Comparison of ENCODE assay signal across 18 mouse cellular contexts in the genomic region with DNA sequence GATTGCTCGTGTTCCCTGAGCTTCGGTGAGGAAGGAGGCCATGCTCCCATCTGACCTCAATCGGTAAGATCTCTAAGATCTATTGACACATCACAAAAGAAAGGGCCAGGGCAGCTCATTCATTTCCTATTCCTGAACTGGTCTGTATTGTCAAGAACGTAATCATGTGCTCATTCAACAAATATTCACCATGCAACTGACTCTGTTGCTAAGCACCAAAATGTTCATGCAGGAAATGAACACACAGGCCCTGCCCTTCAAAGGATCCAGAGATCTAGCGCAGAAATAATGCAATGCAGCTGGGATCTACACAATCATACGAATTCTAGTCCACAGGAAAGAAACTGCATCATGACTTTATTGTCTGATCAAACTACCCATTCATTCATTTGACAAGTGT.
DNase-seq lines count a peak whose midpoint lies in the region; ATAC-seq and TF ChIP-seq lines count a peak whose summit lies in the region.
"Had no signal": no experiment of that assay in that cellular context is flagged by ENCODE, and none has a peak within 500 bp of the region (broad histone marks: within the 10 kb centered on the region; RNA-seq: fewer than 3 reads in every experiment).

No protein-coding gene starts in this region.

- H3K27ac ChIP-seq in hindbrain, postnatal 0 days, result no peak overlapping the region
- no peak overlapping the region for H3K27ac ChIP-seq in hindbrain, embryonic 14.5 days
- peak overlapping the region; percentile 13; the same call in 1 of the 2 replicates for H3K27ac ChIP-seq in midbrain, embryonic 15.5 days
- H3K27ac ChIP-seq: embryonic facial prominence, embryonic 12.5 days; kidney, embryonic 15.5 days; neural tube, embryonic 13.5 days had no signal

- 17% methylated on average over 6 of the region's 6 CpGs for WGBS in hindbrain, postnatal 0 days
- 12% methylated on average over 6 of the region's 6 CpGs for WGBS in hindbrain, embryonic 14.5 days
- 16% methylated on average over 6 of the region's 6 CpGs for WGBS in midbrain, embryonic 15.5 days

- no peaks in the 10 kb centered on the region for H3K27me3 ChIP-seq in hindbrain, postnatal 0 days (ENCODE audit: insufficient read depth, low read length)
- no peaks in the 10 kb centered on the region for H3K27me3 ChIP-seq in hindbrain, embryonic 14.5 days (ENCODE audit: control insufficient read depth, insufficient read depth, low read length)
- no peaks in the 10 kb centered on the region for H3K27me3 ChIP-seq in midbrain, embryonic 15.5 days (replicated peaks)
- H3K27me3 ChIP-seq: embryonic facial prominence, embryonic 12.5 days; kidney, embryonic 15.5 days; neural tube, embryonic 13.5 days had no signal

- no peak overlapping the region for H3K4me3 ChIP-seq in hindbrain, postnatal 0 days (ENCODE audit: low read length)
- no peak overlapping the region for H3K4me3 ChIP-seq in hindbrain, embryonic 14.5 days (replicated peaks; ENCODE audit: low read length)
- H3K4me3 ChIP-seq in midbrain, embryonic 15.5 days, result no peak overlapping the region
- H3K4me3 ChIP-seq: embryonic facial prominence, embryonic 12.5 days; kidney, embryonic 15.5 days; neural tube, embryonic 13.5 days had no signal

- H3K36me3 ChIP-seq in hindbrain, postnatal 0 days (ENCODE audit: insufficient read depth, low read length), result no peaks in the 10 kb centered on the region
- H3K36me3 ChIP-seq in hindbrain, embryonic 14.5 days (replicated peaks; ENCODE audit: control insufficient read depth, insufficient read depth), result no peaks in the 10 kb centered on the region
- no peaks in the 10 kb centered on the region for H3K36me3 ChIP-seq in midbrain, embryonic 15.5 days (replicated peaks)
- H3K36me3 ChIP-seq: embryonic facial prominence, embryonic 12.5 days; kidney, embryonic 15.5 days; neural tube, embryonic 13.5 days had no signal

- H3K9me3 ChIP-seq in hindbrain, postnatal 0 days (ENCODE audit: low read length), result no peaks in the 10 kb centered on the region
- H3K9me3 ChIP-seq in hindbrain, embryonic 14.5 days (ENCODE audit: control insufficient read depth, low read length), result no peaks in the 10 kb centered on the region
- H3K9me3 ChIP-seq in midbrain, embryonic 15.5 days, result no peaks in the 10 kb centered on the region
- H3K9me3 ChIP-seq: embryonic facial prominence, embryonic 12.5 days; kidney, embryonic 15.5 days; neural tube, embryonic 13.5 days had no signal

- H3K9ac ChIP-seq in hindbrain, postnatal 0 days (replicated peaks; ENCODE audit: low read length), result no peak overlapping the region
- H3K9ac ChIP-seq in hindbrain, embryonic 14.5 days, result no peak overlapping the region
- no peak overlapping the region for H3K9ac ChIP-seq in midbrain, embryonic 15.5 days
- H3K9ac ChIP-seq: embryonic facial prominence, embryonic 12.5 days; kidney, embryonic 15.5 days; neural tube, embryonic 13.5 days had no signal

- no peak overlapping the region for H3K4me2 ChIP-seq in hindbrain, postnatal 0 days (ENCODE audit: low read depth, low read length)
- H3K4me2 ChIP-seq in hindbrain, embryonic 14.5 days (replicated peaks), result no peak overlapping the region
- no peak overlapping the region for H3K4me2 ChIP-seq in midbrain, embryonic 15.5 days
- H3K4me2 ChIP-seq: embryonic facial prominence, embryonic 12.5 days; kidney, embryonic 15.5 days; liver, embryonic 11.5 days; neural tube, embryonic 13.5 days had no signal

- peak; percentile 26 for DNase-seq in hindbrain, postnatal 0 days (ENCODE audit: low spot score)
- no peak for DNase-seq in hindbrain, embryonic 14.5 days (ENCODE audit: low spot score)
- DNase-seq in embryo, embryonic 10.5 days (ENCODE audit: low spot score), result peak; percentile 29
- peak; percentile 52 for DNase-seq in forelimb bud, embryonic 11.5 days (ENCODE audit: low read depth, low spot score)
- DNase-seq in left cerebral cortex, adult 11 months (ENCODE audit: low spot score), result no peak
- no peak for DNase-seq in neural tube, embryonic 10.5 days (ENCODE audit: extremely low spot score, low spot score)
- DNase-seq: adrenal gland, postnatal 10 days; cerebellum, adult 9-11 months; gastrocnemius, postnatal 10 days; heart, postnatal 10 days; lung, postnatal 10 days; thymus, postnatal 25 days had no signal

- no peaks in the 10 kb centered on the region for H3K4me1 ChIP-seq in hindbrain, postnatal 0 days (ENCODE audit: insufficient read depth, low read length)
- H3K4me1 ChIP-seq in hindbrain, embryonic 14.5 days (replicated peaks; ENCODE audit: control insufficient read depth, insufficient read depth, low read length), result no peaks in the 10 kb centered on the region
- H3K4me1 ChIP-seq in midbrain, embryonic 15.5 days, result peaks cover 6% of the 10 kb centered on the region
- H3K4me1 ChIP-seq: kidney, embryonic 15.5 days; neural tube, embryonic 13.5 days had no signal

- no peak for TF ChIP-seq CTCF in hindbrain, postnatal 0 days (IDR thresholded peaks at IDR 0.05; ENCODE audit: low read depth)

- peak; percentile 56; the same call in 1 of the 2 replicates for ATAC-seq in hindbrain, postnatal 0 days
- ATAC-seq in hindbrain, embryonic 14.5 days (ENCODE audit: low FRiP score), result no peak
- no peak for ATAC-seq in midbrain, embryonic 15.5 days (replicated peaks)
- ATAC-seq: CD4-positive, CD25-positive, alpha-beta regulatory T cell, adult 4 months had no signal

Comparison
In these comparisons a context has a peak if more than half of its experiments do, and no peak if none do; other contexts are left out.
1. DNase-seq: peak in hindbrain, postnatal 0 days (single experiment), embryo, embryonic 10.5 days (single experiment) and forelimb bud, embryonic 11.5 days (single experiment); none in hindbrain, embryonic 14.5 days (single experiment), left cerebral cortex, adult 11 months (single experiment) and neural tube, embryonic 10.5 days (single experiment).